In the genomic region with DNA sequence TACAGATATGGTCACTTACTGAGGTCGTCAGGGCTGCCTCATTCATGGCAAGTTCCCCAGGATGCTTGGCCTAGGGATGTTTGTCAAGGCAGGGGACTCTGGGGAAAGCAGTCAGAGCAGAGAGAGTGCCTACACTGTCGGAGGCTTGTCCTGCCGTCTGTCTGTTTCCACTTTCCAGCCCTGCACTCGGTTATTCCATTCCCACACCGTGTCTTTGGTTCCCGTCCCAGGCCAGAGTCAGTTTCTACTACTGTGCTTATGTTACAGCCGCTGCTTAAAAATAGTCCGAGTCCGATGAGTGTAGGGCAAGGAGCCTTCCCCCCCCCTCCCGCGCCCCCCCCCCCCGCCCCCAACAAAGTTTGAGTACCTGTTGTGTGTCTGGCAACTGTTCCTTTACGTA, we compare ENCODE assay signal across 18 mouse cellular contexts.
"Had no signal": no experiment of that assay in that cellular context is flagged by ENCODE, and none has a peak within 500 bp of the region (broad histone marks: within the 10 kb centered on the region; RNA-seq: fewer than 3 reads in every experiment).

No protein-coding gene starts in this region.

- DNase-seq: kidney, postnatal 14 days; kidney, postnatal 4 days; liver; lung, adult 18-20 months; lung, postnatal 10 days; lung, postnatal 36 days; thymus, adult 18-20 months; thymus, postnatal 4 days had no signal

- H3K27ac ChIP-seq: limb, embryonic 10.5 days; limb, embryonic 13.5 days; liver, embryonic 12.5 days; liver, embryonic 15.5 days; lung, embryonic 15.5 days; midbrain, embryonic 10.5 days; midbrain, embryonic 13.5 days; neural tube, embryonic 13.5 days had no signal

- H3K9me3 ChIP-seq: limb, embryonic 10.5 days; limb, embryonic 13.5 days; liver, embryonic 12.5 days; liver, embryonic 15.5 days; lung, embryonic 15.5 days; midbrain, embryonic 13.5 days; neural tube, embryonic 13.5 days had no signal

- H3K4me3 ChIP-seq: limb, embryonic 10.5 days; limb, embryonic 13.5 days; liver, embryonic 12.5 days; liver, embryonic 15.5 days; lung, embryonic 15.5 days; megakaryocyte, embryonic 14.5 days; midbrain, embryonic 10.5 days; midbrain, embryonic 13.5 days; myocyte; neural tube, embryonic 13.5 days had no signal

- H3K27me3 ChIP-seq: limb, embryonic 13.5 days; liver, embryonic 12.5 days; liver, embryonic 15.5 days; lung, embryonic 15.5 days; megakaryocyte, embryonic 14.5 days; midbrain, embryonic 13.5 days; neural tube, embryonic 13.5 days had no signal

- H3K36me3 ChIP-seq: lung, embryonic 15.5 days had no signal
